13 mouse cellular contexts compared by ENCODE assay signal in genomic region chr16:52746186-52746585, GRCm38 (mm10).
"Had no signal": no experiment of that assay in that cellular context is flagged by ENCODE, and none has a peak within 500 bp of the region (broad histone marks: within the 10 kb centered on the region; RNA-seq: fewer than 3 reads in every experiment).

No protein-coding gene starts in this region.

- H3K27me3 ChIP-seq: limb, embryonic 12.5 days; midbrain, embryonic 12.5 days; neural tube, embryonic 13.5 days had no signal

- H3K9ac ChIP-seq: limb, embryonic 12.5 days; liver, embryonic 14.5 days; midbrain, embryonic 12.5 days; neural tube, embryonic 13.5 days had no signal

- DNase-seq: kidney, postnatal 10 days; kidney, postnatal 4 days; lung, adult 18-20 months; lung, postnatal 10 days; lung, postnatal 4 days; retina, postnatal 1 day; thymus, postnatal 36 days had no signal

- H3K4me1 ChIP-seq: midbrain, embryonic 12.5 days; neural tube, embryonic 13.5 days had no signal

- H3K9me3 ChIP-seq: limb, embryonic 12.5 days; midbrain, embryonic 12.5 days; neural tube, embryonic 13.5 days had no signal

- H3K4me2 ChIP-seq: limb, embryonic 12.5 days; midbrain, embryonic 12.5 days; neural tube, embryonic 13.5 days had no signal

- H3K27ac ChIP-seq: layer of hippocampus, adult 2 months; limb, embryonic 12.5 days; liver, embryonic 14.5 days; midbrain, embryonic 12.5 days; neural tube, embryonic 13.5 days had no signal

- H3K36me3 ChIP-seq: limb, embryonic 12.5 days; midbrain, embryonic 12.5 days; neural tube, embryonic 13.5 days had no signal

- ATAC-seq: midbrain, embryonic 16.5 days had no signal

- H3K4me3 ChIP-seq: layer of hippocampus, adult 2 months; limb, embryonic 12.5 days; midbrain, embryonic 12.5 days; neural tube, embryonic 13.5 days had no signal
